Mouse (Mus musculus) thymus, adult 2 months (tissue): ENCODE measurements around the gene Lhpp.

Experiments
- CTCF ChIP-seq: fragments of 200-500 bp; IDR thresholded peaks from 2 replicates; pipeline ENCODE4 v1.5.1; 2012; ENCODE audit warnings: mild to moderate bottlenecking, control low read depth, low read length, moderate library complexity, borderline replicate concordance; ENCODE audit not compliant: control insufficient read depth, poor library complexity, insufficient read depth; ENCODE audit errors: extremely low read depth
- POLR2A ChIP-seq: fragments of 200-500 bp; IDR thresholded peaks from 2 replicates; pipeline ENCODE4 v1.6.1; 2012; ENCODE audit warnings: mild to moderate bottlenecking, low read length, control low read depth, moderate library complexity; ENCODE audit not compliant: control insufficient read depth, poor library complexity, insufficient read depth; ENCODE audit errors: extremely low read depth

GRCm38 (mm10) chr7:132730510-132730909 lies 120.1 kb downstream of the Lhpp start:
- TF ChIP-seq CTCF (no peak), POLR2A (no peak)
